Mouse (Mus musculus) E14TG2a.4 (cell line): Measurements from ENCODE around the gene Gm30191.

Experiments used
- CTCF ChIP-seq: conservative IDR thresholded peaks from 2 replicates; pipeline ENCODE4 v1.5.1; 2014; ENCODE audit warnings: low read length
- NANOG ChIP-seq: IDR thresholded peaks from 2 replicates; pipeline ENCODE4 v1.6.1; 2014; ENCODE audit warnings: borderline replicate concordance, low read length, mixed read lengths
- POU5F1 ChIP-seq: IDR thresholded peaks from 2 replicates; pipeline ENCODE4 v1.6.1; 2014; ENCODE audit warnings: low read length, borderline replicate concordance

DNA sequence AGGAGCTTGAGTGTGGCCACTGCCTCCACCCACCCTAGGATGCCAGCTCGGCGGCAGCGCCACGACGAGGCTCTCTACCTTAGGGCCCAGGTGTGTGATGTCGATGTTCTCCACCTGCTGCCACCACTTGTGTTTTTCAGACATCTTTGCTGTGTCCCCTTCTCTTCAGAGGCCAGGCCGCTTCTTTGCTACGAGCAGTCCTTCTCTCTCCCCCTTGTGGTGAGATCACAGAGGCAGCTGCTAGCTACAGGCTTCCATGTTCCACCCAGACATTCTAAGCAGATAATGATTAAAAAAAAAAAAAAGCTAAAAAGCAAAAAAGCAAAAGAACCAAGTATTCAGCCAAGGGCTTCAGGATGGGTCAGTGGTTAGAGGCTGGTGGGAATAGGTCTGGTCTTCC lies 19.5 kb upstream of the Gm30191 start, which contains the start of gene Catsper4:
- TF ChIP-seq CTCF (no peak), POU5F1 (no peak), NANOG (no peak)
